Comparison of ENCODE assay signal across 17 mouse cellular contexts in genomic region chr9:84055125-84055807, GRCm38 (mm10).
DNase-seq lines count a peak whose midpoint lies in the region; ATAC-seq and TF ChIP-seq lines count a peak whose summit lies in the region.
"Had no signal": no experiment of that assay in that cellular context is flagged by ENCODE, and none has a peak within 500 bp of the region (broad histone marks: within the 10 kb centered on the region; RNA-seq: fewer than 3 reads in every experiment).

No protein-coding gene starts in this region.

- 81% methylated on average over 7 of the region's 7 CpGs for WGBS in neural tube, embryonic 12.5 days
- 77% methylated on average over 7 of the region's 7 CpGs for WGBS in hindbrain, embryonic 12.5 days
- WGBS in midbrain, embryonic 14.5 days, result 52% methylated on average over 7 of the region's 7 CpGs

- H3K9me3 ChIP-seq in neural tube, embryonic 12.5 days, result no peaks in the 10 kb centered on the region
- H3K9me3 ChIP-seq in hindbrain, embryonic 12.5 days (replicated peaks), result no peaks in the 10 kb centered on the region
- no peaks in the 10 kb centered on the region for H3K9me3 ChIP-seq in midbrain, embryonic 14.5 days (ENCODE audit: control insufficient read depth, low read length)
- H3K9me3 ChIP-seq: liver, embryonic 13.5 days; lung, embryonic 15.5 days had no signal

- H3K4me2 ChIP-seq in neural tube, embryonic 12.5 days (replicated peaks), result no peak overlapping the region
- no peak overlapping the region for H3K4me2 ChIP-seq in hindbrain, embryonic 12.5 days (replicated peaks)
- no peak overlapping the region for H3K4me2 ChIP-seq in midbrain, embryonic 14.5 days (ENCODE audit: low read length)
- H3K4me2 ChIP-seq: liver, embryonic 13.5 days; lung, embryonic 15.5 days had no signal

- H3K36me3 ChIP-seq in neural tube, embryonic 12.5 days, result no peaks in the 10 kb centered on the region
- H3K36me3 ChIP-seq in hindbrain, embryonic 12.5 days, result no peaks in the 10 kb centered on the region
- H3K36me3 ChIP-seq in midbrain, embryonic 14.5 days (ENCODE audit: control insufficient read depth, insufficient read depth, low read length), result no peaks in the 10 kb centered on the region
- H3K36me3 ChIP-seq: liver, embryonic 13.5 days; lung, embryonic 15.5 days had no signal

- H3K27ac ChIP-seq in neural tube, embryonic 12.5 days, result no peak overlapping the region
- no peak overlapping the region for H3K27ac ChIP-seq in hindbrain, embryonic 12.5 days
- H3K27ac ChIP-seq in midbrain, embryonic 14.5 days (replicated peaks; ENCODE audit: low read depth, low read length), result no peak overlapping the region; the same call in 1 of the 2 replicates
- H3K27ac ChIP-seq in gastrocnemius, adult 2 months, result no peak overlapping the region
- H3K27ac ChIP-seq: kidney, postnatal 0 days; liver, embryonic 13.5 days; lung, embryonic 15.5 days had no signal

- H3K27me3 ChIP-seq in neural tube, embryonic 12.5 days (replicated peaks), result no peaks in the 10 kb centered on the region
- no peaks in the 10 kb centered on the region for H3K27me3 ChIP-seq in hindbrain, embryonic 12.5 days
- H3K27me3 ChIP-seq in midbrain, embryonic 14.5 days (ENCODE audit: control insufficient read depth, insufficient read depth, low read length), result no peaks in the 10 kb centered on the region
- H3K27me3 ChIP-seq: liver, embryonic 13.5 days; lung, embryonic 15.5 days had no signal

- TF ChIP-seq CTCF in gastrocnemius, adult 2 months (IDR thresholded peaks at IDR 0.05), result no peak

- 0 out of 2 replicates have a peak, but pooled peaks have one; percentile 25 for ATAC-seq in neural tube, embryonic 12.5 days (ENCODE audit: low FRiP score, low read depth)
- peak; percentile 71 for ATAC-seq in hindbrain, embryonic 12.5 days (ENCODE audit: low FRiP score)
- ATAC-seq in midbrain, embryonic 14.5 days (ENCODE audit: low FRiP score, low TSS enrichment), result peak; percentile 81
- ATAC-seq: intestine, postnatal 0 days had no signal

- no peak overlapping the region for H3K9ac ChIP-seq in neural tube, embryonic 12.5 days
- H3K9ac ChIP-seq in hindbrain, embryonic 12.5 days, result no peak overlapping the region
- H3K9ac ChIP-seq in midbrain, embryonic 14.5 days (replicated peaks; ENCODE audit: low read length), result no peak overlapping the region
- H3K9ac ChIP-seq: liver, embryonic 13.5 days; lung, embryonic 15.5 days had no signal

- no peak for DNase-seq in neural tube, embryonic 10.5 days (ENCODE audit: extremely low spot score, low spot score)
- peak; percentile 81 for DNase-seq in midbrain, embryonic 14.5 days
- DNase-seq in kidney, adult 11 months, result no peak
- DNase-seq in gastrocnemius, postnatal 36 days, result no peak
- DNase-seq in gastrocnemius, adult 2 months, result no peak
- DNase-seq: cerebellum, postnatal 10 days; heart, adult 11 months; heart, postnatal 4 days; liver, embryonic 13.5 days; spleen, adult 18-20 months had no signal

- no peaks in the 10 kb centered on the region for H3K4me1 ChIP-seq in neural tube, embryonic 12.5 days
- H3K4me1 ChIP-seq in hindbrain, embryonic 12.5 days, result no peaks in the 10 kb centered on the region; the same call in 1 of the 2 replicates
- H3K4me1 ChIP-seq in midbrain, embryonic 14.5 days (ENCODE audit: control insufficient read depth, insufficient read depth, low read length), result peaks cover 13% of the 10 kb centered on the region
- H3K4me1 ChIP-seq: liver, embryonic 13.5 days; lung, embryonic 15.5 days had no signal

- intact Hi-C loops in gastrocnemius, postnatal 36 days (cut with DNase I), result no loop called here
- intact Hi-C loops in gastrocnemius, adult 2 months (cut with DNase I), result no loop called here

- H3K4me3 ChIP-seq in neural tube, embryonic 12.5 days, result no peak overlapping the region
- no peak overlapping the region for H3K4me3 ChIP-seq in hindbrain, embryonic 12.5 days
- no peak overlapping the region for H3K4me3 ChIP-seq in midbrain, embryonic 14.5 days (replicated peaks; ENCODE audit: low read depth, low read length)
- no peak overlapping the region for H3K4me3 ChIP-seq in gastrocnemius, adult 2 months
- H3K4me3 ChIP-seq: erythroblast, embryonic 14.5 days; liver, embryonic 13.5 days; lung, embryonic 15.5 days; myocyte had no signal

Comparison
In these comparisons a context has a peak if more than half of its experiments do, and no peak if none do; other contexts are left out.
1. ATAC-seq: peak in every context shown above with its lines; median percentile 81 in midbrain, embryonic 14.5 days; 71 in hindbrain, embryonic 12.5 days; 25 in neural tube, embryonic 12.5 days.